Mouse (Mus musculus): ENCODE data around the gene Dusp6. TPM values are rescaled to one million over a fixed set of nuclear protein-coding genes. Genes with fewer than 3 reads are reported as not detected.

The Dusp6 gene
- polyA plus RNA-seq, 1 experiment from 2014 or later, result 20.3 TPM

- Histone ChIP-seq H3K4me2 (ENCODE audit: low read depth, low read length) (peak overlapping the region; percentile 17; the same call in 1 of the 2 replicates), H3K36me3 (ENCODE audit: control insufficient read depth, insufficient read depth, low read length) (no peaks in the 10 kb centered on the region), H3K9ac (replicated peaks; ENCODE audit: low read depth, low read length) (no peak overlapping the region), H3K27me3 (ENCODE audit: control insufficient read depth, insufficient read depth, low read length) (no peaks in the 10 kb centered on the region), H3K9me3 (ENCODE audit: control insufficient read depth, low read length) (no peaks in the 10 kb centered on the region), H3K4me1 (ENCODE audit: control insufficient read depth, insufficient read depth, low read length) (peaks cover 9% of the 10 kb centered on the region; the same call in 1 of the 2 replicates), H3K4me3 (ENCODE audit: low read depth, low read length) (no peak overlapping the region), H3K27ac (ENCODE audit: low read depth, low read length) (no peak overlapping the region; the same call in 1 of the 2 replicates)
- 13% methylated on average over 16 of the region's 16 CpGs for WGBS
- ATAC-seq (ENCODE audit: low read depth), result no peak
Observed at GRCm38 (mm10) chr10:99229031-99229684, 33.9 kb upstream of the Dusp6 start.

- Histone ChIP-seq H3K36me3 (ENCODE audit: control insufficient read depth, insufficient read depth, low read length) (no peaks in the 10 kb centered on the region), H3K4me2 (ENCODE audit: low read depth, low read length) (no peak overlapping the region), H3K4me1 (ENCODE audit: control insufficient read depth, insufficient read depth, low read length) (peaks cover 9% of the 10 kb centered on the region; the same call in 1 of the 2 replicates), H3K4me3 (ENCODE audit: low read depth, low read length) (no peak overlapping the region), H3K9ac (replicated peaks; ENCODE audit: low read depth, low read length) (no peak overlapping the region), H3K27ac (ENCODE audit: low read depth, low read length) (no peak overlapping the region), H3K27me3 (ENCODE audit: control insufficient read depth, insufficient read depth, low read length) (no peaks in the 10 kb centered on the region), H3K9me3 (ENCODE audit: control insufficient read depth, low read length) (no peaks in the 10 kb centered on the region)
- ATAC-seq (ENCODE audit: low read depth), result no peak
- WGBS, result 82% methylated on average over 7 of the region's 7 CpGs
Observed at GRCm38 (mm10) chr10:99232518-99233227, 30.4 kb upstream of the Dusp6 start.

GRCm38 (mm10) chr10:99234336-99234735 is 28.7 kb upstream of the Dusp6 start:
- no peaks in the 10 kb centered on the region for H3K36me3 ChIP-seq (ENCODE audit: control insufficient read depth, insufficient read depth, low read length)
- H3K4me1 ChIP-seq (ENCODE audit: control insufficient read depth, insufficient read depth, low read length), result no peaks in the 10 kb centered on the region
- ATAC-seq (ENCODE audit: low read depth), result no peak
- no peaks in the 10 kb centered on the region for H3K27me3 ChIP-seq (ENCODE audit: control insufficient read depth, insufficient read depth, low read length)
- no peaks in the 10 kb centered on the region for H3K9me3 ChIP-seq (ENCODE audit: control insufficient read depth, low read length)
- H3K4me2 ChIP-seq (ENCODE audit: low read depth, low read length), result no peak overlapping the region
- H3K4me3 ChIP-seq (ENCODE audit: low read depth, low read length), result no peak overlapping the region
- no peak overlapping the region for H3K9ac ChIP-seq (replicated peaks; ENCODE audit: low read depth, low read length)
- WGBS, result 90% methylated on average over 8 of the region's 8 CpGs
- H3K27ac ChIP-seq (ENCODE audit: low read depth, low read length), result no peak overlapping the region

- no peak overlapping the region for H3K4me2 ChIP-seq (ENCODE audit: low read depth, low read length)
- no peaks in the 10 kb centered on the region for H3K4me1 ChIP-seq (ENCODE audit: control insufficient read depth, insufficient read depth, low read length)
- H3K36me3 ChIP-seq (ENCODE audit: control insufficient read depth, insufficient read depth, low read length), result no peaks in the 10 kb centered on the region
- no peaks in the 10 kb centered on the region for H3K9me3 ChIP-seq (ENCODE audit: control insufficient read depth, low read length)
- 89% methylated on average over 9 of the region's 9 CpGs for WGBS
- H3K4me3 ChIP-seq (ENCODE audit: low read depth, low read length), result no peak overlapping the region
- no peak overlapping the region for H3K27ac ChIP-seq (ENCODE audit: low read depth, low read length)
- ATAC-seq (ENCODE audit: low read depth), result no peak
- H3K27me3 ChIP-seq (ENCODE audit: control insufficient read depth, insufficient read depth, low read length), result no peaks in the 10 kb centered on the region
- no peak overlapping the region for H3K9ac ChIP-seq (replicated peaks; ENCODE audit: low read depth, low read length)
Observed at GRCm38 (mm10) chr10:99235081-99235480, 27.9 kb upstream of the Dusp6 start.

GRCm38 (mm10) chr10:99237205-99237832 is 25.7 kb upstream of the Dusp6 start:
- no peak overlapping the region for H3K9ac ChIP-seq (replicated peaks; ENCODE audit: low read depth, low read length)
- H3K4me1 ChIP-seq (ENCODE audit: control insufficient read depth, insufficient read depth, low read length), result no peaks in the 10 kb centered on the region
- no peak overlapping the region for H3K27ac ChIP-seq (ENCODE audit: low read depth, low read length)
- H3K4me2 ChIP-seq (ENCODE audit: low read depth, low read length), result no peak overlapping the region
- H3K9me3 ChIP-seq (ENCODE audit: control insufficient read depth, low read length), result no peaks in the 10 kb centered on the region
- no peaks in the 10 kb centered on the region for H3K36me3 ChIP-seq (ENCODE audit: control insufficient read depth, insufficient read depth, low read length)
- no peaks in the 10 kb centered on the region for H3K27me3 ChIP-seq (ENCODE audit: control insufficient read depth, insufficient read depth, low read length)
- WGBS, result 78% methylated on average over 11 of the region's 11 CpGs
- ATAC-seq (ENCODE audit: low read depth), result no peak
- H3K4me3 ChIP-seq (ENCODE audit: low read depth, low read length), result no peak overlapping the region

- Histone ChIP-seq H3K9me3 (ENCODE audit: control insufficient read depth, low read length) (no peaks in the 10 kb centered on the region), H3K27ac (ENCODE audit: low read depth, low read length) (no peak overlapping the region), H3K4me2 (ENCODE audit: low read depth, low read length) (no peak overlapping the region), H3K9ac (replicated peaks; ENCODE audit: low read depth, low read length) (no peak overlapping the region), H3K36me3 (ENCODE audit: control insufficient read depth, insufficient read depth, low read length) (no peaks in the 10 kb centered on the region), H3K27me3 (ENCODE audit: control insufficient read depth, insufficient read depth, low read length) (no peaks in the 10 kb centered on the region), H3K4me3 (ENCODE audit: low read depth, low read length) (no peak overlapping the region), H3K4me1 (ENCODE audit: control insufficient read depth, insufficient read depth, low read length) (no peaks in the 10 kb centered on the region)
- ATAC-seq (ENCODE audit: low read depth), result no peak
- 68% methylated on average over 11 of the region's 11 CpGs for WGBS
Observed at GRCm38 (mm10) chr10:99238537-99238936, 24.5 kb upstream of the Dusp6 start.

GRCm38 (mm10) chr10:99241284-99241828 is 21.7 kb upstream of the Dusp6 start:
- H3K9me3 ChIP-seq (ENCODE audit: control insufficient read depth, low read length), result no peaks in the 10 kb centered on the region
- no peak overlapping the region for H3K9ac ChIP-seq (replicated peaks; ENCODE audit: low read depth, low read length)
- H3K36me3 ChIP-seq (ENCODE audit: control insufficient read depth, insufficient read depth, low read length), result no peaks in the 10 kb centered on the region
- H3K27ac ChIP-seq (ENCODE audit: low read depth, low read length), result no peak overlapping the region
- WGBS, result 92% methylated on average over 7 of the region's 7 CpGs
- H3K4me3 ChIP-seq (ENCODE audit: low read depth, low read length), result no peak overlapping the region
- H3K27me3 ChIP-seq (ENCODE audit: control insufficient read depth, insufficient read depth, low read length), result no peaks in the 10 kb centered on the region
- no peak overlapping the region for H3K4me2 ChIP-seq (ENCODE audit: low read depth, low read length)
- no peaks in the 10 kb centered on the region for H3K4me1 ChIP-seq (ENCODE audit: control insufficient read depth, insufficient read depth, low read length)
- no peak for ATAC-seq (ENCODE audit: low read depth)

- WGBS, result 83% methylated on average over 16 of the region's 16 CpGs
- no peak overlapping the region for H3K4me3 ChIP-seq (ENCODE audit: low read depth, low read length)
- H3K4me2 ChIP-seq (ENCODE audit: low read depth, low read length), result no peak overlapping the region
- no peaks in the 10 kb centered on the region for H3K4me1 ChIP-seq (ENCODE audit: control insufficient read depth, insufficient read depth, low read length)
- no peak overlapping the region for H3K27ac ChIP-seq (ENCODE audit: low read depth, low read length)
- no peak for ATAC-seq (ENCODE audit: low read depth)
- no peaks in the 10 kb centered on the region for H3K9me3 ChIP-seq (ENCODE audit: control insufficient read depth, low read length)
- H3K27me3 ChIP-seq (ENCODE audit: control insufficient read depth, insufficient read depth, low read length), result no peaks in the 10 kb centered on the region
- H3K9ac ChIP-seq (replicated peaks; ENCODE audit: low read depth, low read length), result no peak overlapping the region
- H3K36me3 ChIP-seq (ENCODE audit: control insufficient read depth, insufficient read depth, low read length), result no peaks in the 10 kb centered on the region
Observed at GRCm38 (mm10) chr10:99241829-99242711, 21.0 kb upstream of the Dusp6 start.

Measured in neural tube, embryonic 14.5 days (tissue).